Mouse (Mus musculus): Measurements from ENCODE around the gene Zfp512b. TPM values are rescaled to one million over a fixed set of nuclear protein-coding genes. Genes with fewer than 3 reads are reported as not detected.

Gene Zfp512b
- polyA plus RNA-seq, 1 experiment: 15.7 TPM

DNA sequence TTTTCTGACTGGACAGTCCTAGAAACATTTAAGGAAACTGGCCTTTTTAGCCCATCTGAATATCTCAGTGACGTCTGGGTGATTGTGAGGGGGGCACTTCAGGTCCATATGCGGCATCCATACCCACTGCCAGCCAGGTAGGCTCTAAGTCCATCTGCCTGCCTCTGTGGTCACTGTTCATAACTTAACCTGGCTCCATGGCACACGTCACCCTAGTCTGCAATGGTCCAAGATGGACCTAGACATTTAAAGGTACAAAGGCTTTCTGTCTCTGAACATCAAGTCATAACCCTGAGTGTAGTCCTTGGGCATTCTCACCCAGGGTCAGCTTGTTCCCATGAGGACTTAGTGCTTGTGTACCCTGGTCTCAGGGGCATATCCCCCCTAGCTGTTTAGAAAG lies 25.3 kb downstream of the Zfp512b start:
- peaks cover 8% of the 10 kb centered on the region; the same call in 1 of the 2 replicates for H3K36me3 ChIP-seq (ENCODE audit: control insufficient read depth, insufficient read depth, low read length)
- no peak overlapping the region for H3K4me3 ChIP-seq (ENCODE audit: low read depth, low read length)
- H3K4me1 ChIP-seq (ENCODE audit: control insufficient read depth, insufficient read depth, insufficient read length, low read length): no peaks in the 10 kb centered on the region
- H3K27ac ChIP-seq (ENCODE audit: insufficient read depth, low read depth, low read length): no peak overlapping the region
- TF ChIP-seq CTCF (IDR thresholded peaks at IDR 0.05; ENCODE audit: extremely low read depth, insufficient read length, insufficient replicate concordance, low read depth, low read length): no peak
- no peak for TF ChIP-seq POLR2A (IDR thresholded peaks at IDR 0.05; ENCODE audit: low read depth, low read length)
- H3K27me3 ChIP-seq (ENCODE audit: control insufficient read depth, insufficient read depth, low read length): no peaks in the 10 kb centered on the region
- 86% methylated on average over 3 of the region's 3 CpGs for WGBS

DNA sequence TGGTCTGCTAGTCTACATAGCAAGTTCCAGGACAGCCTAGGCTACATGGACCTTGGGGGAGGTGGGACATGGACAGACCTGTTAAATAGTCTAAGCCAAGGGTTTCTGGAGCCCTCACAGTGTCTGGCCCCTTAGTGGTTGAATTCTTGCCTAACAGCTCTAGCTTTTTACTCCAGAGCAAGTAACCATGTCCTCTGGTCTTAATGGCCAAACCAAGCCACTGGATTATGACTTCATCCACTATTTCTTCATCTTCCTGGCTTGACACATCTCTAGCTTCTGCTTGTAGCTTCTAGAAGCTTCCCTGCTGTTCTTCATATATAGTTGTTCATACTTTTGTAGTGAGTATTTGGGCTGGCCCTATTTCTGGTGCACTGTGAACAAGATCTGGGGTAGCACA lies 38.8 kb downstream of the Zfp512b start:
- H3K4me3 ChIP-seq (ENCODE audit: low read depth, low read length): no peak overlapping the region
- TF ChIP-seq POLR2A (IDR thresholded peaks at IDR 0.05; ENCODE audit: low read depth, low read length) (no peak), CTCF (IDR thresholded peaks at IDR 0.05; ENCODE audit: extremely low read depth, insufficient read length, insufficient replicate concordance, low read depth, low read length) (no peak)
- no peaks in the 10 kb centered on the region for H3K27me3 ChIP-seq (ENCODE audit: control insufficient read depth, insufficient read depth, low read length)
- no peaks in the 10 kb centered on the region for H3K4me1 ChIP-seq (ENCODE audit: control insufficient read depth, insufficient read depth, insufficient read length, low read length)
- H3K36me3 ChIP-seq (ENCODE audit: control insufficient read depth, insufficient read depth, low read length): peaks cover 35% of the 10 kb centered on the region
- H3K27ac ChIP-seq (ENCODE audit: insufficient read depth, low read depth, low read length): no peak overlapping the region

DNA sequence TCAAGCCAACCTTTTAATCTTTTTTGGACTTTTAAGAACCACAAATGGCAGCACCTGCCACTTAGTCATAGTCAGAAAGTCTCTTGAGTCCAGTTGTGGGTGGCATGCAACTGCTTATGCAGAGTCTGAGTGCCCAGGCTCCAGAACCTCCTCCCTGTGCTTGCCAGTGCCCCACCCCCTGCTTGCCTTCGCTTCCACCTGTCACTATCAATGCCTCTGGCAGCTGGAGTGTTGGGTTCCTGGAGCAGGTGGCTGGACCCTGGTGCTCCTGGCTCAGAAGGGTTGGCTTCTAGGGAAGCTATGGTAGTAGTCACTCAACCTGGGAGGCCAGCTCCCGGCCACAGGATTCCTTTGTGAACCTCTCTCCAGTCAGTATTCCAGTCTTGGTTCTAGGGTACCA lies 42.4 kb downstream of the Zfp512b start:
- no peak overlapping the region for H3K4me3 ChIP-seq (ENCODE audit: low read depth, low read length)
- 68% methylated on average over 2 of the region's 2 CpGs for WGBS
- no peak overlapping the region for H3K27ac ChIP-seq (ENCODE audit: insufficient read depth, low read depth, low read length)
- H3K36me3 ChIP-seq (ENCODE audit: control insufficient read depth, insufficient read depth, low read length): peaks cover 60% of the 10 kb centered on the region
- H3K27me3 ChIP-seq (ENCODE audit: control insufficient read depth, insufficient read depth, low read length): no peaks in the 10 kb centered on the region
- no peaks in the 10 kb centered on the region for H3K4me1 ChIP-seq (ENCODE audit: control insufficient read depth, insufficient read depth, insufficient read length, low read length)
- TF ChIP-seq POLR2A (IDR thresholded peaks at IDR 0.05; ENCODE audit: low read depth, low read length) (no peak), CTCF (IDR thresholded peaks at IDR 0.05; ENCODE audit: extremely low read depth, insufficient read length, insufficient replicate concordance, low read depth, low read length) (no peak)

DNA sequence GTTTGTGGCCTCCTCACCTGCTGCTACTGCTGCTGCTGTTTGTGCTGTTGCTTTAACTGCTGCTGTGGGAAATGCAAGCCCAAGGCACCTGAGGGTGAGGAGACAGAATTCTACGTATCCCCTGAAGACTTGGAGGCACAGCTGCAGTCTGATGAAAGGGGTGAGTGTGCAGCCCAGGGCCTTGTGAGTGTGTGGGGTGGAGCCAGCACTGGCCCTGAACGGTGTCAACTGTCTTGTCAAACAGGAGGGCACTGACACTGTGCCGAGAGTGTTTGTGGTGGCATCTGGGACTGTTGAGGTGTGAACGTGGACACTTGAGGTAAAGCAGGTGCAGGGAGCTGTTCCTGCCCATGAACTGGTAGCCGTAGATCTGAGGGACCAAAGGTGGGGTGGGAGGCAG lies 43.9 kb downstream of the Zfp512b start:
- TF ChIP-seq CTCF (IDR thresholded peaks at IDR 0.05; ENCODE audit: extremely low read depth, insufficient read length, insufficient replicate concordance, low read depth, low read length): no peak
- no peak for TF ChIP-seq POLR2A (IDR thresholded peaks at IDR 0.05; ENCODE audit: low read depth, low read length)

DNA sequence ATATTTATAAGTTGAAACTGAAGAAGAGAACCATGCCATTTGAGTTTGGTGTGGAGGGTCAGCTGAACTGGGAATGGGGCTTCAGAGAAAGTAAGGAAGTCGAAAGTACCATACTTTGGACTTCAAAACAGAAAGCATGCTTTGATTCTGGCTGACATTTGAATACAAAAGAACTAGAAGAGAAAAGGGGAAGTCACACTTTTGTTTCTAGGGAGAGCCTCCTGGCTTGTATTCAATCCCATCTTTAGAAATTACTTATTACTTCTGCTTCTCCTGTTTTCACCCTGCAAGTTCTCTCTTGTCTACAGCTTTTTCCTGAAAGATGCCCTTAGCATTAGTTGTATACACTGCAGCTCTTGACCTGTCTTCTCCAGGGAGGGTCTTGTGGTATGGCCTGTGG lies 44.4 kb downstream of the Zfp512b start:
- Histone ChIP-seq H3K4me3 (ENCODE audit: low read depth, low read length) (no peak overlapping the region), H3K27ac (ENCODE audit: insufficient read depth, low read depth, low read length) (no peak overlapping the region), H3K27me3 (ENCODE audit: control insufficient read depth, insufficient read depth, low read length) (no peaks in the 10 kb centered on the region), H3K4me1 (ENCODE audit: control insufficient read depth, insufficient read depth, insufficient read length, low read length) (no peaks in the 10 kb centered on the region), H3K36me3 (ENCODE audit: control insufficient read depth, insufficient read depth, low read length) (peaks cover 60% of the 10 kb centered on the region)
- WGBS: 60% methylated on average over 1 of the region's 1 CpGs
- TF ChIP-seq CTCF (IDR thresholded peaks at IDR 0.05; ENCODE audit: extremely low read depth, insufficient read length, insufficient replicate concordance, low read depth, low read length) (no peak), POLR2A (IDR thresholded peaks at IDR 0.05; ENCODE audit: low read depth, low read length) (no peak)

More for the DNA sequence above, 43.9 kb downstream of the Zfp512b start:
- no peak overlapping the region for H3K4me3 ChIP-seq (ENCODE audit: low read depth, low read length)
- H3K36me3 ChIP-seq (ENCODE audit: control insufficient read depth, insufficient read depth, low read length): peaks cover 60% of the 10 kb centered on the region
- no peaks in the 10 kb centered on the region for H3K27me3 ChIP-seq (ENCODE audit: control insufficient read depth, insufficient read depth, low read length)
- H3K4me1 ChIP-seq (ENCODE audit: control insufficient read depth, insufficient read depth, insufficient read length, low read length): no peaks in the 10 kb centered on the region
- H3K27ac ChIP-seq (ENCODE audit: insufficient read depth, low read depth, low read length): no peak overlapping the region
- WGBS: 81% methylated on average over 5 of the region's 5 CpGs

DNA sequence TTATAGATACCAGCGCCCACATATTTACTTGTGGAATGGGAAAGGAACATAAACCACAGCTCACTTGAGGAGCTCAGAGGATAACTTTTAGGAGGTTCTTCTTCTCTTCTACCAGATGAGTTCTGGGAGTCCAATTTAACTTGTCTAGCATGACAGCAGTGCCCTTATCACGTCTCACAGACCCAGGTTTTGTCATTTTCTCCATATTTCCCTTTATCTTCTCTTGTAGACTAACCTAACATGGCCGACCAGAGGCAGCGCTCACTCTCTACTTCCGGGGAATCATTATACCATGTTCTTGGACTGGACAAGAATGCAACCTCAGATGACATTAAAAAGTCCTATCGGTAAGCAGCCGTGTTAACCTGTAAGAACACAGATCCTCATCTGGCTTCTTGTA lies 46.5 kb downstream of the Zfp512b start:
- peaks cover 50% of the 10 kb centered on the region for H3K36me3 ChIP-seq (ENCODE audit: control insufficient read depth, insufficient read depth, low read length)
- no peaks in the 10 kb centered on the region for H3K4me1 ChIP-seq (ENCODE audit: control insufficient read depth, insufficient read depth, insufficient read length, low read length)
- 96% methylated on average over 7 of the region's 7 CpGs for WGBS

DNA sequence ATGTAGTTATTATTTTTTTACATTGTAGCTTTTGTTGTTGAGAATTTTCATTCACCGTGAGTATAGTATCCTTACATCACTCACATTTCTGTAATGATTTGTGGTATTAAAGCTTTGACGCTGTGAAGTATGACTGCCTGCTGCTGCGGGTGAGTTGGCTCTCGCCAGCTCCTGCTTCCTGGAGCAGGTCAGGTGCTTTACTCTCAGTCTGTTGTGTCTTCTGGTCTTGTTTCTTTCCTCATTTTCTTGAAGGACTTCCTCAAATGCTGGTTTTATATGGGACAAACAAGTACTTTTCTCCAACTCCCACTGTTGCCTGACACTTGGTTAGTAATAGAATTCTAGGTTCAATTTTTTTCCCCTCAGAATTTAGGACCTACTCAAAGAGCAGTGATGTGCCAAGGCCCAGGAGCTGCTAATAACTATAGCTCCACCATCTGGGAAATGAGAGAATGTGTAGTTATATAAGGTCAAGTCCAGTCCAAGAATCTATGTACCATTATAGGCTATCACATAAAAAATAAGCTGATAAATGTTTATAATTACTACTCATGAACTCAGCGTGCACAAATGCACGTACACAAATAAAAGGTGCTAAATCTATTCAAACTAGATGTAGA lies 50.7 kb downstream of the Zfp512b start:
- 71% methylated on average over 6 of the region's 6 CpGs for WGBS
- peaks cover 19% of the 10 kb centered on the region for H3K36me3 ChIP-seq (ENCODE audit: control insufficient read depth, insufficient read depth, low read length)
- no peak for TF ChIP-seq POLR2A (IDR thresholded peaks at IDR 0.05; ENCODE audit: low read depth, low read length)
- TF ChIP-seq CTCF (IDR thresholded peaks at IDR 0.05; ENCODE audit: extremely low read depth, insufficient read length, insufficient replicate concordance, low read depth, low read length): no peak
- H3K27ac ChIP-seq (ENCODE audit: insufficient read depth, low read depth, low read length): no peak overlapping the region
- H3K4me3 ChIP-seq (ENCODE audit: low read depth, low read length): no peak overlapping the region
- H3K4me1 ChIP-seq (ENCODE audit: control insufficient read depth, insufficient read depth, insufficient read length, low read length): no peaks in the 10 kb centered on the region
- H3K27me3 ChIP-seq (ENCODE audit: control insufficient read depth, insufficient read depth, low read length): no peaks in the 10 kb centered on the region

More for the DNA sequence above, 46.5 kb downstream of the Zfp512b start:
- H3K27me3 ChIP-seq (ENCODE audit: control insufficient read depth, insufficient read depth, low read length): no peaks in the 10 kb centered on the region
- H3K4me3 ChIP-seq (ENCODE audit: low read depth, low read length): no peak overlapping the region
- no peak for TF ChIP-seq POLR2A (IDR thresholded peaks at IDR 0.05; ENCODE audit: low read depth, low read length)
- no peak for TF ChIP-seq CTCF (IDR thresholded peaks at IDR 0.05; ENCODE audit: extremely low read depth, insufficient read length, insufficient replicate concordance, low read depth, low read length)
- H3K27ac ChIP-seq (ENCODE audit: insufficient read depth, low read depth, low read length): no peak overlapping the region
